Comparison of ENCODE assay signal across 13 mouse cellular contexts in genomic region chr1:181000501-181001092, GRCm38 (mm10). TPM values are rescaled to one million over a fixed set of nuclear protein-coding genes. Genes with fewer than 3 reads are reported as not detected.
DNase-seq lines count a peak whose midpoint lies in the region; ATAC-seq lines count a peak whose summit lies in the region.
"Had no signal": no experiment of that assay in that cellular context is flagged by ENCODE, and none has a peak within 500 bp of the region (broad histone marks: within the 10 kb centered on the region; RNA-seq: fewer than 3 reads in every experiment).

No protein-coding gene starts in this region.

- H3K4me2 ChIP-seq in midbrain, embryonic 13.5 days (replicated peaks) = no peak overlapping the region
- H3K4me2 ChIP-seq in kidney, embryonic 16.5 days (replicated peaks; ENCODE audit: low read depth, low read length) = peak overlapping the region; percentile 4; the same call in 1 of the 2 replicates

- DNase-seq in midbrain, embryonic 10.5 days (ENCODE audit: low spot score) = no peak
- DNase-seq in embryo, embryonic 9.5 days (ENCODE audit: extremely low spot score) = peak; percentile 15
- DNase-seq in retina, embryonic 14.5 days (ENCODE audit: low spot score) = peak; percentile 68
- DNase-seq in right cerebral cortex, postnatal 14 days = no peak
- DNase-seq in thymus, postnatal 0 days (ENCODE audit: low spot score) = no peak
- DNase-seq: lung, postnatal 14 days; thymus, postnatal 36 days had no signal

- H3K4me1 ChIP-seq in midbrain, embryonic 13.5 days (replicated peaks) = peaks cover 8% of the 10 kb centered on the region
- peaks cover 10% of the 10 kb centered on the region for H3K4me1 ChIP-seq in midbrain, embryonic 10.5 days
- peaks cover 21% of the 10 kb centered on the region for H3K4me1 ChIP-seq in kidney, embryonic 16.5 days (ENCODE audit: insufficient read depth, low read length)

- no peak overlapping the region for H3K4me3 ChIP-seq in midbrain, embryonic 13.5 days (replicated peaks)
- H3K4me3 ChIP-seq in midbrain, embryonic 10.5 days = no peak overlapping the region
- no peak overlapping the region for H3K4me3 ChIP-seq in kidney, embryonic 16.5 days (ENCODE audit: low read length)

- no peaks in the 10 kb centered on the region for H3K9me3 ChIP-seq in midbrain, embryonic 13.5 days
- H3K9me3 ChIP-seq in midbrain, embryonic 10.5 days (replicated peaks) = no peaks in the 10 kb centered on the region
- no peaks in the 10 kb centered on the region for H3K9me3 ChIP-seq in kidney, embryonic 16.5 days (ENCODE audit: low read length)

- no peaks in the 10 kb centered on the region for H3K27me3 ChIP-seq in midbrain, embryonic 13.5 days
- no peaks in the 10 kb centered on the region for H3K27me3 ChIP-seq in midbrain, embryonic 10.5 days (ENCODE audit: low read depth, poor library complexity, severe bottlenecking)
- H3K27me3 ChIP-seq in kidney, embryonic 16.5 days (ENCODE audit: insufficient read depth, low read length) = no peaks in the 10 kb centered on the region

- 50% methylated on average over 10 of the region's 10 CpGs for WGBS in midbrain, embryonic 13.5 days
- WGBS in midbrain, embryonic 10.5 days = 70% methylated on average over 10 of the region's 10 CpGs
- 4% methylated on average over 10 of the region's 10 CpGs for WGBS in kidney, embryonic 16.5 days

- peak; percentile 66; the same call in 1 of the 2 replicates for ATAC-seq in midbrain, embryonic 13.5 days
- peak; percentile 92 for ATAC-seq in kidney, embryonic 16.5 days (ENCODE audit: low FRiP score, low TSS enrichment)
- no peak for ATAC-seq in granulocyte monocyte progenitor cell, adult 5-6 weeks (replicated peaks; ENCODE audit: poor library complexity, severe bottlenecking)
- ATAC-seq: forebrain, embryonic 14.5 days had no signal

- no peak overlapping the region for H3K27ac ChIP-seq in midbrain, embryonic 13.5 days
- no peak overlapping the region for H3K27ac ChIP-seq in midbrain, embryonic 10.5 days (replicated peaks)
- H3K27ac ChIP-seq in kidney, embryonic 16.5 days (ENCODE audit: low read length) = peak overlapping the region; percentile 30; the same call in 1 of the 2 replicates

- H3K9ac ChIP-seq in midbrain, embryonic 13.5 days (replicated peaks) = no peak overlapping the region
- H3K9ac ChIP-seq in kidney, embryonic 16.5 days (replicated peaks; ENCODE audit: low read length) = no peak overlapping the region

- H3K36me3 ChIP-seq in midbrain, embryonic 13.5 days = no peaks in the 10 kb centered on the region
- H3K36me3 ChIP-seq in midbrain, embryonic 10.5 days = no peaks in the 10 kb centered on the region
- no peaks in the 10 kb centered on the region for H3K36me3 ChIP-seq in kidney, embryonic 16.5 days (ENCODE audit: insufficient read depth, low read length)

RNA-seq across cellular contexts. Expression of gene Ephx1, which starts 20.1 kb away (rescaled TPM):
- 2.0 and 2.6 TPM in 2 replicates for polyA plus RNA-seq in midbrain, embryonic 13.5 days (2015; fragmentation: Nextera tagmentation; extraction: Ambion mirVana)
- 0.86 and 0.94 TPM in 2 replicates for polyA plus RNA-seq in midbrain, embryonic 10.5 days (2016; fragmentation: Nextera tagmentation; extraction: Ambion mirVana)
- 7.1 and 8.3 TPM in 2 replicates for polyA plus RNA-seq in kidney, embryonic 16.5 days (2015; fragmentation: Nextera tagmentation; extraction: Ambion mirVana)
- not detected in 2 replicates for total RNA-seq in granulocyte monocyte progenitor cell, adult 5-6 weeks (2014; fragmentation: Nextera tagmentation)
- total RNA-seq in granulocyte monocyte progenitor cell, adult 5-6 weeks (2017) = 0.13 and 2.1 TPM in 2 replicates
- 12.7 and 15.2 TPM in 2 replicates for polyA plus RNA-seq in thymus, postnatal 0 days (2015; fragmentation: Nextera tagmentation; extraction: Ambion mirVana)

RNA-seq across cellular contexts. Expression of gene 9130409I23Rik, which starts 50.4 kb away (rescaled TPM):
- 0.08 TPM in 1 of 2 replicates, not detected in the other for polyA plus RNA-seq in midbrain, embryonic 13.5 days (2015; fragmentation: Nextera tagmentation; extraction: Ambion mirVana)
- not detected in 2 replicates for polyA plus RNA-seq in midbrain, embryonic 10.5 days (2016; fragmentation: Nextera tagmentation; extraction: Ambion mirVana)
- 0.09 TPM in 1 of 2 replicates, not detected in the other for polyA plus RNA-seq in kidney, embryonic 16.5 days (2015; fragmentation: Nextera tagmentation; extraction: Ambion mirVana)
- not detected in 2 replicates for total RNA-seq in granulocyte monocyte progenitor cell, adult 5-6 weeks (2014; fragmentation: Nextera tagmentation)
- total RNA-seq in granulocyte monocyte progenitor cell, adult 5-6 weeks (2017) = not detected in 2 replicates
- polyA plus RNA-seq in thymus, postnatal 0 days (2015; fragmentation: Nextera tagmentation; extraction: Ambion mirVana) = 0.25 and 0.32 TPM in 2 replicates
- total RNA-seq: hematopoietic stem cell, adult 5-6 weeks; MEL had no signal
- polyA plus RNA-seq: forebrain, embryonic 14.5 days had no signal

RNA-seq across cellular contexts. Expression of gene Tmem63a, which starts 58.5 kb away (rescaled TPM):
- polyA plus RNA-seq in midbrain, embryonic 13.5 days (2015; fragmentation: Nextera tagmentation; extraction: Ambion mirVana) = 0.93 and 1.8 TPM in 2 replicates
- polyA plus RNA-seq in midbrain, embryonic 10.5 days (2016; fragmentation: Nextera tagmentation; extraction: Ambion mirVana) = 2.2 and 3.6 TPM in 2 replicates
- polyA plus RNA-seq in kidney, embryonic 16.5 days (2015; fragmentation: Nextera tagmentation; extraction: Ambion mirVana) = 11.8 and 13.1 TPM in 2 replicates
- 29.5 and 36.9 TPM in 2 replicates for total RNA-seq in granulocyte monocyte progenitor cell, adult 5-6 weeks (2014; fragmentation: Nextera tagmentation)
- 14.8 and 16.1 TPM in 2 replicates for total RNA-seq in granulocyte monocyte progenitor cell, adult 5-6 weeks (2017)
- polyA plus RNA-seq in thymus, postnatal 0 days (2015; fragmentation: Nextera tagmentation; extraction: Ambion mirVana) = 13.8 and 14.4 TPM in 2 replicates

Comparison
In these comparisons a context has a peak if more than half of its experiments do, and no peak if none do; other contexts are left out.
1. DNase-seq: peak in embryo, embryonic 9.5 days (single experiment) and retina, embryonic 14.5 days (single experiment); none in midbrain, embryonic 10.5 days (single experiment), right cerebral cortex, postnatal 14 days (single experiment) and thymus, postnatal 0 days (single experiment).